Mouse (Mus musculus): ENCODE measurements around the gene Tnfrsf13c.

DNA sequence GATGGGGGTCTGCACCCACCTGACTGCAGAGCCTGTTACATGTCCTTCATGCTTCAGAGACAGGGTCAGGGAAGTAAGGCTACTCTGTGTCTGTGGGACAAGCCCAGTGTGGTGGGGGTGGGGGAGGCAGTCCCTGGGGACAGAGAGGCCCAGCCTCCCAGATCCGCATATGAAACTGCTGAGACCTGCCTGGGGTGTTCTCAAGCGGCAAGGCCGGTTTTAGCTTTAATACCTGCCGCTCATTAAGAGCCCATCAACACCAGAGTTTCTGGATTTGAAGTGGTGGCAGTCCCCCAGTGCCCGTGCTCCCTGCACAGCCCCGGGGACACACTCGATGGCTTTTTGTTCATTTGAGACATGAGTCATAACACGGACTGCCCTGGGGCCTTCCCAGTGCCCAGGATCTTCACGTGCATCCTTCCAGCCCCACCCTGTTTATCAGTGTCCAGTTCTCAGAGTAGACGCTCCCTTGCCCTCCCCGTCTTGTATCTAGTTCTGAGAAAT is 5.4 kb upstream of the Tnfrsf13c start:
- TF ChIP-seq GATA1 (IDR thresholded peaks at IDR 0.05; ENCODE audit: low read length) = no peak
- TF ChIP-seq TAL1 (IDR thresholded peaks at IDR 0.05; ENCODE audit: low read length) = no peak

All from erythroblast, embryonic 14.5 days (primary cell).